Mouse (Mus musculus) erythroblast, embryonic 14.5 days (primary cell): Measurements from ENCODE around the gene Myh7.

Experiments
- GATA1 ChIP-seq: IDR thresholded peaks from 2 replicates; pipeline ENCODE4 v1.6.1; 2012; ENCODE audit warnings: low read length, inconsistent platforms, mixed read lengths
- TAL1 ChIP-seq: IDR thresholded peaks from 3 replicates; pipeline ENCODE4 v1.6.1; 2012; ENCODE audit warnings: low read length, inconsistent platforms, mixed read lengths

GRCm38 (mm10) chr14:54955481-54955880 is 38.9 kb downstream of the Myh7 start:
- no peak for TF ChIP-seq GATA1
- no peak for TF ChIP-seq TAL1
